In genomic region chr11:117844997-117845396, GRCm38 (mm10) we compare ENCODE assay signal across 20 mouse cellular contexts. TPM values are rescaled to one million over a fixed set of nuclear protein-coding genes. Genes with fewer than 3 reads are reported as not detected.
DNase-seq lines count a peak whose midpoint lies in the region; ATAC-seq and TF ChIP-seq lines count a peak whose summit lies in the region.
"Had no signal": no experiment of that assay in that cellular context is flagged by ENCODE, and none has a peak within 500 bp of the region (broad histone marks: within the 10 kb centered on the region; RNA-seq: fewer than 3 reads in every experiment).

No protein-coding gene starts in this region.

- 38% methylated on average over 2 of the region's 2 CpGs for WGBS in liver, adult 2 months
- 54% methylated on average over 2 of the region's 2 CpGs for WGBS in stomach, postnatal 0 days

- no peak for ATAC-seq in stomach, postnatal 0 days (ENCODE audit: low FRiP score, low TSS enrichment)
- ATAC-seq: hindbrain, embryonic 16.5 days; midbrain, embryonic 13.5 days had no signal

- H3K9me3 ChIP-seq in stomach, postnatal 0 days (ENCODE audit: control insufficient read depth, low read length): no peaks in the 10 kb centered on the region
- H3K9me3 ChIP-seq: G1E; midbrain, embryonic 13.5 days had no signal

- no peak for TF ChIP-seq POLR2A in liver, adult 2 months (IDR thresholded peaks at IDR 0.05; ENCODE audit: extremely low read depth, insufficient read depth, low read length)

- H3K4me1 ChIP-seq in liver, adult 2 months (ENCODE audit: control insufficient read depth, insufficient read depth, low read length): peaks cover 19% of the 10 kb centered on the region
- H3K4me1 ChIP-seq in stomach, postnatal 0 days (replicated peaks; ENCODE audit: control insufficient read depth, insufficient read depth): peaks cover 6% of the 10 kb centered on the region; the same call in 1 of the 2 replicates

- no peak for TF ChIP-seq EP300 in stomach, postnatal 0 days (optimal IDR thresholded peaks at IDR 0.05)

- peak overlapping the region; percentile 98 for H3K27ac ChIP-seq in liver, adult 2 months (replicated peaks; ENCODE audit: insufficient read depth, low read depth, low read length)
- H3K27ac ChIP-seq in stomach, postnatal 0 days (replicated peaks): peak overlapping the region; percentile 49; the same call in 1 of the 2 replicates
- H3K27ac ChIP-seq: layer of hippocampus, adult 2 months; midbrain, embryonic 13.5 days had no signal

- no peak overlapping the region for H3K4me3 ChIP-seq in liver, adult 2 months (ENCODE audit: insufficient read depth, low read depth, low read length)
- no peak overlapping the region for H3K4me3 ChIP-seq in stomach, postnatal 0 days (ENCODE audit: low read depth, low read length)
- H3K4me3 ChIP-seq: layer of hippocampus, adult 2 months; midbrain, embryonic 13.5 days; myocyte had no signal

- no peaks in the 10 kb centered on the region for H3K36me3 ChIP-seq in liver, adult 2 months (ENCODE audit: control insufficient read depth, insufficient read depth, low read length)
- H3K36me3 ChIP-seq in stomach, postnatal 0 days (ENCODE audit: control insufficient read depth, insufficient read depth, low read length): no peaks in the 10 kb centered on the region
- H3K36me3 ChIP-seq: G1E; midbrain, embryonic 13.5 days had no signal

- no peak overlapping the region for H3K4me2 ChIP-seq in stomach, postnatal 0 days (replicated peaks; ENCODE audit: low read depth)
- H3K4me2 ChIP-seq: midbrain, embryonic 13.5 days had no signal

- TF ChIP-seq CTCF in liver, adult 2 months (IDR thresholded peaks at IDR 0.05; ENCODE audit: low read depth, low read length): no peak
- no peak for TF ChIP-seq CTCF in stomach, postnatal 0 days (IDR thresholded peaks at IDR 0.05; ENCODE audit: low read depth)

- DNase-seq in liver, adult 2 months (ENCODE audit: extremely low read depth, low read depth, low spot score): peak; percentile 97
- no peak for DNase-seq in liver
- peak; percentile 95 for DNase-seq in gonadal fat pad, adult 2 months (ENCODE audit: low read depth)
- DNase-seq in kidney, postnatal 25 days: peak; percentile 57 to 85
- no peak for DNase-seq in stomach, postnatal 0 days (ENCODE audit: low spot score)
- no peak for DNase-seq in right cerebral cortex, postnatal 25 days
- no peak for DNase-seq in adipocyte (ENCODE audit: low spot score)
- DNase-seq: adrenal gland, postnatal 14 days; cerebellum, adult 8-10 months; gastrocnemius, postnatal 10 days; right cerebral cortex, adult 18-20 months had no signal

- H3K27me3 ChIP-seq in liver, adult 2 months (ENCODE audit: control insufficient read depth, insufficient read depth, low read length): no peaks in the 10 kb centered on the region
- no peaks in the 10 kb centered on the region for H3K27me3 ChIP-seq in stomach, postnatal 0 days (ENCODE audit: control insufficient read depth, insufficient read depth, low read length)
- H3K27me3 ChIP-seq: midbrain, embryonic 13.5 days had no signal

- peaks cover 6% of the 10 kb centered on the region; the same call in 1 of the 2 replicates for H3K79me2 ChIP-seq in liver, adult 2 months (ENCODE audit: control insufficient read depth, insufficient read depth, low read length)

- peak overlapping the region; percentile 27 for H3K9ac ChIP-seq in liver, adult 2 months (ENCODE audit: low read depth, low read length)
- H3K9ac ChIP-seq in stomach, postnatal 0 days (ENCODE audit: low read length): no peak overlapping the region
- H3K9ac ChIP-seq: midbrain, embryonic 13.5 days had no signal

RNA-seq across cellular contexts. Expression of gene Birc5, which starts 4.1 kb away (rescaled TPM):
- 0.65 and 2.0 TPM in 2 replicates for total RNA-seq in liver, adult 2 months (2014; rRNA removed)
- 0.82 and 0.92 TPM in 2 replicates for polyA plus RNA-seq in liver, adult 2 months (2012; rRNA removed)
- 1.6 and 2.3 TPM in 2 replicates for polyA plus RNA-seq in gonadal fat pad, adult 2 months (2012; rRNA removed)
- 67.0 and 91.7 TPM in 2 replicates for polyA plus RNA-seq in stomach, postnatal 0 days (2015; fragmentation: Nextera tagmentation; extraction: Ambion mirVana)

RNA-seq across cellular contexts. Expression of gene Tmem235, which starts 15.6 kb away (rescaled TPM):
- total RNA-seq in liver, adult 2 months (2014; rRNA removed): not detected in 2 replicates
- not detected in 2 replicates for polyA plus RNA-seq in liver, adult 2 months (2012; rRNA removed)
- not detected in 2 replicates for polyA plus RNA-seq in gonadal fat pad, adult 2 months (2012; rRNA removed)
- polyA plus RNA-seq in stomach, postnatal 0 days (2015; fragmentation: Nextera tagmentation; extraction: Ambion mirVana): not detected in 2 replicates
- total RNA-seq: adrenal gland, postnatal 14 days; G1E; gastrocnemius, postnatal 10 days; heart, adult 8-10 months; heart, postnatal 25 days; layer of hippocampus, adult 2 months; neutrophil, adult 5-6 weeks had no signal
- polyA plus RNA-seq: G1E; limb, embryonic 14.5 days; midbrain, embryonic 13.5 days; myocyte had no signal

RNA-seq across cellular contexts. Expression of gene Tk1, which starts 19.1 kb away (rescaled TPM):
- total RNA-seq in liver, adult 2 months (2014; rRNA removed): 56.9 and 65.1 TPM in 2 replicates
- polyA plus RNA-seq in liver, adult 2 months (2012; rRNA removed): 45.6 and 69.7 TPM in 2 replicates
- polyA plus RNA-seq in gonadal fat pad, adult 2 months (2012; rRNA removed): 7.2 and 9.8 TPM in 2 replicates
- polyA plus RNA-seq in stomach, postnatal 0 days (2015; fragmentation: Nextera tagmentation; extraction: Ambion mirVana): 47.1 and 58.0 TPM in 2 replicates

RNA-seq across cellular contexts. Expression of gene Afmid, which starts 19.3 kb away (rescaled TPM):
- 119 and 136 TPM in 2 replicates for total RNA-seq in liver, adult 2 months (2014; rRNA removed)
- polyA plus RNA-seq in liver, adult 2 months (2012; rRNA removed): 117 and 144 TPM in 2 replicates
- polyA plus RNA-seq in gonadal fat pad, adult 2 months (2012; rRNA removed): 5.7 and 8.7 TPM in 2 replicates
- polyA plus RNA-seq in stomach, postnatal 0 days (2015; fragmentation: Nextera tagmentation; extraction: Ambion mirVana): 5.7 and 7.7 TPM in 2 replicates

RNA-seq across cellular contexts. Expression of gene Tha1, which starts 28.3 kb away (rescaled TPM):
- 6.1 and 7.4 TPM in 2 replicates for total RNA-seq in liver, adult 2 months (2014; rRNA removed)
- polyA plus RNA-seq in liver, adult 2 months (2012; rRNA removed): 10.0 and 11.4 TPM in 2 replicates
- 10.7 and 12.5 TPM in 2 replicates for polyA plus RNA-seq in gonadal fat pad, adult 2 months (2012; rRNA removed)
- 5.7 and 6.5 TPM in 2 replicates for polyA plus RNA-seq in stomach, postnatal 0 days (2015; fragmentation: Nextera tagmentation; extraction: Ambion mirVana)
- total RNA-seq: G1E had no signal
- polyA plus RNA-seq: G1E had no signal

Comparison
In these comparisons a context has a peak if more than half of its experiments do, and no peak if none do; other contexts are left out.
1. DNase-seq: peak in liver, adult 2 months (single experiment), gonadal fat pad, adult 2 months (single experiment) and kidney, postnatal 25 days (2 of 2); none in liver (single experiment), stomach, postnatal 0 days (single experiment), right cerebral cortex, postnatal 25 days (single experiment) and adipocyte (single experiment).
2. RNA of gene Birc5, which starts 4.1 kb away (polyA plus RNA-seq): 67.0 to 91.7 TPM in stomach, postnatal 0 days; 1.6 to 2.3 TPM in gonadal fat pad, adult 2 months and 0.82 to 0.92 TPM in liver, adult 2 months; every median in the first group is over 10 times any median in the second.